Mouse (Mus musculus): ENCODE measurements around the gene Slc45a3.

- TF ChIP-seq CTCF (conservative IDR thresholded peaks at IDR 0.05; ENCODE audit: low read length) = no peak
- no peak for TF ChIP-seq POU5F1 (IDR thresholded peaks at IDR 0.05; ENCODE audit: borderline replicate concordance, low read length)
These were observed 67.8 kb downstream of the Slc45a3 start for GRCm38 (mm10) chr1:132030574-132030973.

Data from E14TG2a.4 (cell line).